Mouse (Mus musculus): ENCODE data around the gene Apol7e. TPM values are rescaled to one million over a fixed set of nuclear protein-coding genes. Genes with fewer than 3 reads are reported as not detected.

Apol7e gene
- polyA plus RNA-seq, 1 experiment from 2014 or later = not detected

GRCm38 (mm10) chr15:77749717-77750116 lies 51.1 kb downstream of the Apol7e start:
- no peak for ATAC-seq

DNA sequence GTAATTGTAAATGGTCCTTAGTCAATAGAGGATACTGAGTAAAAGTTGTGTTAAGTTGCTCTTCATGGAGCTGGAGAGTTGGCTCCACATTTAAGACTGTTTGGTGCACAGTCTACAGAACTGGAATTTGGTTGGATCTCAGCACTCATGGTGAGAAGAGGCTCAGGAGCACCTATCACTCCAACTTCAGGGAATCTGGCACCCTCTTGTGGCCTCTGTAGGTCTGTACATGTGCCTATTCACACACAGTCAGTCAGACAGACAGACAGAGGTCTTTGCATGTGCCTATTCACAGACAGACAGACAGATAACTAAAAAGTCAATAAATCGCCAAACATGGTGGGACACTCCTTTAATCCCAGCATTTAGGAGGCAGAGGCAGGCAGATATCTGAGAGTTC lies 51.8 kb downstream of the Apol7e start:
- no peaks in the 10 kb centered on the region for H3K4me1 ChIP-seq (ENCODE audit: insufficient read depth, low read depth, low read length)
- no peak overlapping the region for H3K4me2 ChIP-seq (replicated peaks; ENCODE audit: low read depth, low read length)
- H3K4me3 ChIP-seq (ENCODE audit: low read depth, low read length) = no peak overlapping the region
- WGBS = 41% methylated on average over 1 of the region's 1 CpGs
- DNase-seq (ENCODE audit: low spot score) (peak; percentile 60), ATAC-seq (0 out of 2 replicates have a peak, but pooled peaks have one; percentile 30)
- TF ChIP-seq CTCF (IDR thresholded peaks at IDR 0.05) (peak; percentile 77), EP300 (IDR thresholded peaks at IDR 0.05) (no peak)
- H3K27me3 ChIP-seq (replicated peaks; ENCODE audit: insufficient read depth, low read length) = no peaks in the 10 kb centered on the region
- no peak overlapping the region for H3K27ac ChIP-seq (ENCODE audit: low read length)
- no peak overlapping the region for H3K9ac ChIP-seq (replicated peaks; ENCODE audit: low read depth)
- H3K9me3 ChIP-seq (ENCODE audit: low read length) = no peaks in the 10 kb centered on the region
- no peaks in the 10 kb centered on the region for H3K36me3 ChIP-seq (ENCODE audit: insufficient read depth, low read length)

More at GRCm38 (mm10) chr15:77749717-77750116, 51.1 kb downstream of the Apol7e start:
- Histone ChIP-seq H3K4me3 (ENCODE audit: low read depth, low read length) (no peak overlapping the region), H3K4me2 (replicated peaks; ENCODE audit: low read depth, low read length) (no peak overlapping the region), H3K4me1 (ENCODE audit: insufficient read depth, low read depth, low read length) (no peaks in the 10 kb centered on the region), H3K36me3 (ENCODE audit: insufficient read depth, low read length) (no peaks in the 10 kb centered on the region), H3K27ac (ENCODE audit: low read length) (no peak overlapping the region), H3K9ac (replicated peaks; ENCODE audit: low read depth) (no peak overlapping the region), H3K27me3 (replicated peaks; ENCODE audit: insufficient read depth, low read length) (no peaks in the 10 kb centered on the region), H3K9me3 (ENCODE audit: low read length) (no peaks in the 10 kb centered on the region)
- TF ChIP-seq CTCF (IDR thresholded peaks at IDR 0.05) (no peak), EP300 (IDR thresholded peaks at IDR 0.05) (no peak)
- no peak for DNase-seq (ENCODE audit: low spot score)
- 82% methylated on average over 10 of the region's 10 CpGs for WGBS

GRCm38 (mm10) chr15:77752443-77752842 lies 53.8 kb downstream of the Apol7e start:
- H3K27me3 ChIP-seq (replicated peaks; ENCODE audit: insufficient read depth, low read length) = no peaks in the 10 kb centered on the region
- TF ChIP-seq CTCF (IDR thresholded peaks at IDR 0.05) (no peak), EP300 (IDR thresholded peaks at IDR 0.05) (no peak)
- H3K4me2 ChIP-seq (replicated peaks; ENCODE audit: low read depth, low read length) = no peak overlapping the region
- H3K9me3 ChIP-seq (ENCODE audit: low read length) = no peaks in the 10 kb centered on the region
- DNase-seq (ENCODE audit: low spot score) = no peak
- H3K36me3 ChIP-seq (ENCODE audit: insufficient read depth, low read length) = no peaks in the 10 kb centered on the region
- 43% methylated on average over 11 of the region's 11 CpGs for WGBS
- no peaks in the 10 kb centered on the region for H3K4me1 ChIP-seq (ENCODE audit: insufficient read depth, low read depth, low read length)
- no peak overlapping the region for H3K27ac ChIP-seq (ENCODE audit: low read length)
- no peak overlapping the region for H3K9ac ChIP-seq (replicated peaks; ENCODE audit: low read depth)
- no peak for ATAC-seq
- no peak overlapping the region for H3K4me3 ChIP-seq (ENCODE audit: low read depth, low read length)

DNA sequence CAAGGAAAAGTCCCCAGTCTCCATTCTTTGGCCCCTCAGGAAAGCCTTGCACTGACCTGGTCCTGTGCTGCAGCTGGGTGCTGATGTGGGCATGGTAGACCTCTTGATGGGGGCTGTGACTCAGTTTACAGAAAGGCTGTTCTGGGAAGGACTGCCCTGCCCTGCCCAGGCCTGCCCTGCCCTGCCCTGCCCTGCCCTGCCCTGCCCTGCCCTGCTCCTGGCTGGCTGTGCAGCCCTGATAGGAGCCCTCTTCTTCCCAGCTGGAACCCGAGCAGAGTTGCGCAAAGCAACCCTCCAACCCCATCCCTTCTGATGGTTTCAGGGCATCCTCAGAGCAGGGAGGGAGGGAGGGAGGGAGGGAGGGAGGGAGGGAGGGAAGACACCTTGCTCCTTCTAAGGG lies 56.5 kb downstream of the Apol7e start:
- H3K36me3 ChIP-seq (ENCODE audit: insufficient read depth, low read length) = no peaks in the 10 kb centered on the region
- no peak overlapping the region for H3K4me3 ChIP-seq (ENCODE audit: low read depth, low read length)
- no peak overlapping the region for H3K9ac ChIP-seq (replicated peaks; ENCODE audit: low read depth)
- no peak for DNase-seq (ENCODE audit: low spot score)
- H3K9me3 ChIP-seq (ENCODE audit: low read length) = no peaks in the 10 kb centered on the region
- no peak for TF ChIP-seq EP300 (IDR thresholded peaks at IDR 0.05)
- no peak for TF ChIP-seq CTCF (IDR thresholded peaks at IDR 0.05)
- H3K4me1 ChIP-seq (ENCODE audit: insufficient read depth, low read depth, low read length) = no peaks in the 10 kb centered on the region
- H3K27me3 ChIP-seq (replicated peaks; ENCODE audit: insufficient read depth, low read length) = no peaks in the 10 kb centered on the region
- no peak overlapping the region for H3K4me2 ChIP-seq (replicated peaks; ENCODE audit: low read depth, low read length)
- ATAC-seq = 0 out of 2 replicates have a peak, but pooled peaks have one; percentile 21
- no peak overlapping the region for H3K27ac ChIP-seq (ENCODE audit: low read length)
- 17% methylated on average over 1 of the region's 2 CpGs for WGBS

- H3K9me3 ChIP-seq (ENCODE audit: low read length) = no peaks in the 10 kb centered on the region
- no peaks in the 10 kb centered on the region for H3K4me1 ChIP-seq (ENCODE audit: insufficient read depth, low read depth, low read length)
- 53% methylated on average over 2 of the region's 2 CpGs for WGBS
- H3K27me3 ChIP-seq (replicated peaks; ENCODE audit: insufficient read depth, low read length) = no peaks in the 10 kb centered on the region
- H3K36me3 ChIP-seq (ENCODE audit: insufficient read depth, low read length) = peaks cover 2% of the 10 kb centered on the region; the same call in 1 of the 2 replicates
- no peak overlapping the region for H3K27ac ChIP-seq (ENCODE audit: low read length)
- no peak overlapping the region for H3K9ac ChIP-seq (replicated peaks; ENCODE audit: low read depth)
- H3K4me3 ChIP-seq (ENCODE audit: low read depth, low read length) = no peak overlapping the region
- DNase-seq (ENCODE audit: low spot score) (no peak), ATAC-seq (no peak)
- H3K4me2 ChIP-seq (replicated peaks; ENCODE audit: low read depth, low read length) = no peak overlapping the region
- TF ChIP-seq CTCF (IDR thresholded peaks at IDR 0.05) (no peak), EP300 (IDR thresholded peaks at IDR 0.05) (no peak)
Observed at GRCm38 (mm10) chr15:77756081-77756480, 57.4 kb downstream of the Apol7e start.

DNA sequence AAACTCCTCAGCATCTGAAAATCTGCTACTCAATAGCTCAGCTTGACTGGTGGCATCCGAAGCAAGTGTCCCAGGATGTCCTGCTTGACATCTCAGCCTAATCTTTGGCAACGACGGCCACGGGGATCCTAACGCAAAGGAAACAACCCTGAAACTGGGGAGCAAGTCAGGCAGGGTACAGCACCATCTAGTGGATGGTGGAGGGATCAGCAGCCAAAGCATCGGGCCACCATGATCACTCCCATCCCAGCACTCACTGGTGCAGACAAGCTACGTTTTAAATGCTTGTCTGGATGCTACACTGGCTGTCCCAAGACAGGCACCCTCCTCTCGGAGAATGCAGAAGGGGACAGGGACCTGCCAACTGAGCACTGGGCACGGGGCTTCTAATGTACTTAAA lies 58.2 kb downstream of the Apol7e start, which contains the start of gene Apol8:
Gene Apol8 (minus strand): TSS at position 156 of the 400 bp plus-strand sequence.
- DNase-seq (ENCODE audit: low spot score) (peak; percentile 69), ATAC-seq (peak; percentile 55)
- no peak within 1 kb of the TSS for H3K4me3 ChIP-seq (ENCODE audit: low read depth, low read length)
- peaks cover 10% of the 10 kb centered on the region for H3K36me3 ChIP-seq (ENCODE audit: insufficient read depth, low read length)
- no peaks in the 10 kb centered on the region for H3K27me3 ChIP-seq (replicated peaks; ENCODE audit: insufficient read depth, low read length)
- no peaks in the 10 kb centered on the region for H3K4me1 ChIP-seq (ENCODE audit: insufficient read depth, low read depth, low read length)
- no peak within 1 kb of the TSS for H3K27ac ChIP-seq (ENCODE audit: low read length)
- H3K9me3 ChIP-seq (ENCODE audit: low read length) = no peaks in the 10 kb centered on the region
- 7% methylated on average over 9 of the region's 9 CpGs for WGBS
- TF ChIP-seq EP300 (IDR thresholded peaks at IDR 0.05) (no peak), CTCF (IDR thresholded peaks at IDR 0.05) (peak; percentile 94)
- no peak within 1 kb of the TSS for H3K9ac ChIP-seq (replicated peaks; ENCODE audit: low read depth)
- no peak within 1 kb of the TSS for H3K4me2 ChIP-seq (replicated peaks; ENCODE audit: low read depth, low read length)

All from lung, postnatal 0 days (tissue).